Mouse (Mus musculus) neutrophil, adult 5-6 weeks (primary cell): ENCODE measurements around the gene Olfr1066. TPM values are rescaled to one million over a fixed set of nuclear protein-coding genes. Genes with fewer than 3 reads are reported as not detected.
"Not testable (repeated sequence)": the region's sequence is repeated elsewhere in the genome, so short reads cannot be mapped to it uniquely, and the experiment has no call there.

Source experiments
- ATAC-seq: fragments of 151-379, 151-347 bp; 2 replicates; pipeline ENCODE4 v1.8.0; 2017; ENCODE audit warnings: mild to moderate bottlenecking, moderate TSS enrichment; ENCODE audit not compliant: insufficient number of reproducible peaks, poor library complexity, low FRiP score, severe bottlenecking; ENCODE audit errors: extremely low read depth
- total RNA-seq: library from RNA; stranded (forward); fragments of 200-1000 nt; gene quantifications from 2 replicates; pipeline ENCODE4 v1.2.3, GENCODE M21; 2017

Olfr1066 gene
- total RNA-seq = not detected in 2 replicates

DNA sequence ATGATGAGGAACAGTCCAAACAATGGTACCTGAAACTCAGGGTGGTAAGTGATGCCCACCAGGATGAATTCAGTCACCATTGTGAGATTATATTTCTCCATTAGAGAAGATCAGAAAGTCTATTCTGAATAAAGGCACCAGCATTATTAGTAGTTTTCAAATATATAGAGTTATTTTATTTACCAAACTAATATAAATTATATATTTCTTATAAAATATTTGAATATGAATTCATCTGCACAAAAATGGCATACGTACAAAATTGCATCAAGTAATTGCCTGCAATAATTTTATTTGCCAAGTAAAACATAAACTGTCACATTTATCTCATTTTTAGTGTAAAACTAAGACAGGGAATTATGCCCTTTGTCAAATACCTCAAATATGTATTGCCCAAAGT is at the start of gene Olfr1066:
TSS of gene Olfr1066 (minus strand) at position 101 of the 400 bp plus-strand sequence.
- no peak for ATAC-seq

DNA sequence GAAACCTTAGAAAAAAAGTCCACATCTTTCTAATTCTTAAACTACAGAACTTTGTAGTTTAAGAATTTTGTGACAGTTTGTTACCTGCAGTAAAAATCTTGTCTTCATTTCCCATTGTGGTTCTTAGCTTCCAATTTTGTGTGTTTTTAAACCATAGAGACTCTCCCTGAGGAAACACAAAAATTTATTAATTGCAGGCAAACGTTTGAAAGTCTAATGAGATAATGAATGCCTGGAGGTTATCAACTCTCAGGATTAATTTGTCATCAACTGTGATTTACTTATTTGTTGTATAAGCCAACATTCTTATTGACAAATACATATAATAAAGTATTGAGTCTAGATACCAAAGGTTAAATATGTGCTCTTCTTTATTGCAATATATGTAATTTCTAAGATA is 31.2 kb upstream of the Olfr1066 start, which contains the start of gene Olfr228:
TSS of gene Olfr228 (minus strand) at position 101 of the 400 bp plus-strand sequence.
- no peak for ATAC-seq

DNA sequence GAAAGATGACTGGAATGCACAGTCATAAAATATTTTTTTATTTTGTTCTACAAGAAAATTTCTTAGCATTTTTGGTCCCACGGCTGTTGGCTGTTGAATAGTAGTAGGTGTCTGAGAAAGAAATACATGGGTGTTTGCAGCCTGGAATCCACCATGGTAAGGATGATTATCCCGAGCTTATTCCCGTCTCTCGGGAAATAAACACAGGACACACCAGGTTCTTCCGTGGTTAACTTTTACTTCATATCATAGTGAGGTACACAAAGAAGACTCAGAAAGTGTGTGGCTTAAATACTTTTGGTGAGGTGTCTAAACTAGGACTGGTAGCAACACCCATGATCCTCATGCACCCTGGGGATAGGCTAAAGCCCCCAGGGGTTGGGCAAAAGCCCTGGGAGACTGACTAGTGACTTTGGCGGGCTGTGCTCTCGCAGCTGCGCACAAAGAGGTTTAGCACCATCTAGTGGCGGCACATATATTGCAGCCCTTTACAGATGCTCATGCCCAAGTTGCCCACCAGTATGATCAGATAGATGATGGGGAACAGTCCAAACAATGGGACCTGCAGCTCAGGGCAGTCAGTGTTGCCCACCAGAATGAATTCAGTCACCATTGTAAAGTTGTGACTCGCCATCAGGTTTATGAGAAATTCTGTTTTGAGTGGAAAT is 8.5 kb upstream of the Olfr1066 start:
- 0 out of 2 replicates have a peak, but pooled peaks have one; percentile 19 for ATAC-seq

DNA sequence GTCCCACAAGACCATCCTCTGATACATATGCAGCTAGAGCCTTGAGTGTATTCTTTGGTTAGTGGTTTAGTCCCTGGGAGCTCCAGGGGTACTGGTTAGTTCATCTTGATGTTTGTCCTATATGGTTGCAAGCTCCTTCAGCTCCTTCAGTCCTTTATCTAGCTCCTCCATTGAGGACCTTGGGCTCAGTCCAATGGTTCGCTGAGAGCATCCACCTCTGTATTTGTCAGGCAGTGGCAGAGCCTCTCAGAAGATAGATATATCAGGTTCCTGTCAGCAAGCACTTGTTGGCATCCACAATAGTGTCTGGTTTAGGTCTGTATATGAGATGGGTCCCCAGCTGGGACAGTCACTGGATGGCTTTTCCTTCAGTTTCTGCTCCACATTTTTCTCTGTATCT is 4.4 kb upstream of the Olfr1066 start:
- no peak for ATAC-seq

DNA sequence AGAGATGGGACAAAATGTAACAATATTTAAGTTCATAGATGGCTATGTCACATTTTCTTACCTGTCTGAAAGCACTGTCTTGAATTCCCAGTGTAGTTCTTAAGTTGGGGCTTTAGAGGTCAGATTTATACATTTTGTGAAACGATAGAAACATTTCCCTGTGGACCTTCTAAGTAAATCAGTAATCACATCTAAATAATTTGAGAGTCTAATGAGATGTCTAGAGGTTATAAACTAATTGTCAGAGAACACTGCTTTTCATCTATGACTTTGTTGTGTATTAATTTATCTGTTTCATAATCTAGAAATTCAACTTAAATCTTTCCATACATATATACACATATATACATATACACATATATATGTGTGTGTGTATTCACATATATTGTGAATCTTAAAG is 5.6 kb downstream of the Olfr1066 start, which contains the start of gene Olfr1065:
TSS of gene Olfr1065 (minus strand) at position 101 of the 400 bp plus-strand sequence.
- ATAC-seq = not testable (repeated sequence)

DNA sequence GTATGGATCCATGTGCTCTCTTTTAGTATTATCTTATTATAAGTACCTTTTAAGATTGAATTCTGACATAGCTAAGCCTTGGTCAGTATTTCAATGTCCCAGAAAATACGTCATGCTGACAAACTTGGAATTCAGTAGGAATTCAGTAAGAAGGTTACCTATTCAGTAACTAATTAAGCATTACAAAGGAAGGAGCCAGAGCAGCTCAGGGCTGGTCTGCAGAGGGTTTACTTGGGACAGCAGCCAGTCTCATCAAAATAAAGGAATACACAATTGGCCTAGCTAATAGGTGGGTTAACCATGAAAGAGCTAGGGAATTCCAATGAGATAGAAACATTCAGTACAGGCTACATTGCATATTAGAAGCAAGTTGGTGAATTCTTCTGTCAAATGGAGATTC is 14.0 kb downstream of the Olfr1066 start:
- ATAC-seq = not testable (repeated sequence)

DNA sequence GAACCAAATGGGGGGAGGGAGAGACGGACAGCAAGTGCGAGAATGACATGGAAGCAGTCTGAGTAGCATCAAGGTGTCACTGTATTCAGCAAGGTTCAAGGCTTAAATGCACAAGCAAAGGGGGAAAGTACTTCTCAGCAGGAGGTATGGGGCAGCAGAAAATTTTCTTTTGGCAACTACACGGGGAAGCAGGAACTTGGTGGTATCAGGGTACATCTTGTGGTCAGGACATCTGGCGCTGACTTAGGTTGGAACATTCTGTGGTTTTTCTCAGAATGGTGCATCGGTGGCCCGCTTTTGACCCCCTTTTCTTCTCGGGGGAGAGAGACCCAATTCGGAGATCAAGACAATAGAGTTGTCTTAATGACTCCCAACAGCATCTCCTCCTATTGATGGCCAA is 27.6 kb downstream of the Olfr1066 start:
- ATAC-seq = not testable (repeated sequence)

DNA sequence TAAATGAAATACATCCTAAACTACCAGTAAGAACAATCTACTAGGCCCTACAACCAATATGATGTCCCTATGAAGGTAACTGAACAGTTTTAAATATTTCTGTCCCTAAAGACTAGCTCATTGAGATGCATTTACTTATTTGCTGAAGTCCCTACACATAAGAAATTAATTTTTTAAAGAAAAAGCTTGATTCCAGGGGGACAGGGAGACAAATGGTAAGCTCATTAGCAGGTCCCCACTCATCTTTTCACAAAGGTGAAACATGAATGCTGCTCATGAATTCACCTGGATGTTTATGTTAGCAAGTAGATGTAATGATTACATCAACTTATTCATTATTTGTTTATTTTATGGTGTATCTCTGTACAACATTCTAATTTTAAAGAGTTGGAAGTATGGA is 29.4 kb downstream of the Olfr1066 start, which contains the start of gene Olfr1062:
TSS of gene Olfr1062 (minus strand) at position 101 of the 400 bp plus-strand sequence.
- ATAC-seq = not testable (repeated sequence)

DNA sequence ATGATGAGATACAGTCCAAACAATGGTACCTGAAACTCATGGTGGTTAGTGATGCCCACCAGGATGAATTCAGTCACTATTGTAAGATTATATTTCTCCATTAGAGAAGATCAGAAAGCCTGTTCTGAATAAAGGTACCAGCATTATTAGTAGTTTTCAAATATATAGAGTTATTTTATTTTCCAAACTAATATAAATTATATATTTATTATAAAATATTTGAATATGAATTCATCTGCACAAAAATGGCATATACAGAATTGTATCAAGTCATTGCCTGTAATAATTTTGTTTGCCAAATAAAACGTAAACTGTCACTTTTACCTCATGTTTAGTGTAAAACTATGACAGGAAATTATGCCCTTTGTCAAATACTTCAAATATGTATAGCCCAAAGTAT is 42.1 kb downstream of the Olfr1066 start, which contains the start of gene Olfr1061:
TSS of gene Olfr1061 (minus strand) at position 101 of the 400 bp plus-strand sequence.
- no peak for ATAC-seq

Other genes starting within 250 kb of the Olfr1066 start
- gene Olfr1046, start 237.0 kb downstream of the Olfr1066 start, total RNA-seq = not detected in 2 replicates
- gene Olfr1047, start 224.9 kb downstream of the Olfr1066 start, total RNA-seq = not detected in 2 replicates
- not detected in 2 replicates for gene Olfr1048, start 216.0 kb downstream of the Olfr1066 start, total RNA-seq
- gene Olfr1049, start 197.9 kb downstream of the Olfr1066 start, total RNA-seq = not detected in 2 replicates
- 0.58 TPM in 1 of 2 replicates, not detected in the other for gene Olfr1051, start 177.2 kb downstream of the Olfr1066 start, total RNA-seq
- not detected in 2 replicates for gene Olfr1052, start 163.8 kb downstream of the Olfr1066 start, total RNA-seq
- not detected in 2 replicates for gene Olfr1053, start 141.0 kb downstream of the Olfr1066 start, total RNA-seq
- not detected in 2 replicates for gene Olfr1054, start 120.8 kb downstream of the Olfr1066 start, total RNA-seq
- not detected in 2 replicates for gene Olfr1055, start 106.0 kb downstream of the Olfr1066 start, total RNA-seq
- gene Olfr1056, start 93.8 kb downstream of the Olfr1066 start, total RNA-seq = not detected in 2 replicates
- not detected in 2 replicates for gene Olfr1057, start 77.9 kb downstream of the Olfr1066 start, total RNA-seq
- not detected in 2 replicates for gene Olfr1058, start 67.7 kb downstream of the Olfr1066 start, total RNA-seq
- not detected in 2 replicates for gene Olfr1061, start 42.2 kb downstream of the Olfr1066 start, total RNA-seq
- gene Olfr1062, start 29.5 kb downstream of the Olfr1066 start, total RNA-seq = not detected in 2 replicates
- not detected in 2 replicates for gene Olfr1065, start 5.7 kb downstream of the Olfr1066 start, total RNA-seq
- not detected in 2 replicates for gene Olfr228, start 31.1 kb upstream of the Olfr1066 start, total RNA-seq
- gene Olfr1076, start 52.2 kb upstream of the Olfr1066 start, total RNA-seq = not detected in 2 replicates
- not detected in 2 replicates for gene Olfr1079, start 86.2 kb upstream of the Olfr1066 start, total RNA-seq
- not detected in 2 replicates for gene Olfr1080, start 102.0 kb upstream of the Olfr1066 start, total RNA-seq
- not detected in 2 replicates for gene Olfr1082, start 142.7 kb upstream of the Olfr1066 start, total RNA-seq
- gene Olfr1084, start 183.5 kb upstream of the Olfr1066 start, total RNA-seq = not detected in 2 replicates
- gene Olfr1085, start 205.8 kb upstream of the Olfr1066 start, total RNA-seq = 0.12 TPM in 1 of 2 replicates, not detected in the other
- gene Olfr1086, start 223.8 kb upstream of the Olfr1066 start, total RNA-seq = not detected in 2 replicates
- not detected in 2 replicates for gene Olfr1087, start 242.1 kb upstream of the Olfr1066 start, total RNA-seq